Mouse (Mus musculus): ENCODE data around the gene Olfr323.

Olfr323 gene

GRCm38 (mm10) chr11:58630401-58630800 is at the start of gene Olfr323:
Gene Olfr323, minus strand, starts transcription at chr11:58630501.
- DNase-seq (ENCODE audit: low spot score), result no peak

- no peak for DNase-seq (ENCODE audit: low spot score)
Measured at GRCm38 (mm10) chr11:58671825-58672224, 41.5 kb upstream of the Olfr323 start.

- no peak for DNase-seq (ENCODE audit: low spot score)
Measured at GRCm38 (mm10) chr11:58669252-58669651, 39.0 kb upstream of the Olfr323 start.

GRCm38 (mm10) chr11:58658596-58658995 is 28.3 kb upstream of the Olfr323 start, which contains the start of gene Olfr322:
Gene Olfr322, plus strand, starts transcription at chr11:58658782.
- DNase-seq (ENCODE audit: low spot score), result no peak

- no peak for DNase-seq (ENCODE audit: low spot score)
Measured at GRCm38 (mm10) chr11:58655151-58655550, 24.9 kb upstream of the Olfr323 start.

GRCm38 (mm10) chr11:58643350-58643749 is 13.0 kb upstream of the Olfr323 start:
- DNase-seq (ENCODE audit: low spot score), result no peak

- no peak for DNase-seq (ENCODE audit: low spot score)
Measured at GRCm38 (mm10) chr11:58641638-58642358, 11.5 kb upstream of the Olfr323 start.

GRCm38 (mm10) chr11:58641057-58641456 is 10.8 kb upstream of the Olfr323 start:
- DNase-seq (ENCODE audit: low spot score), result no peak

GRCm38 (mm10) chr11:58640272-58640867 is 10.1 kb upstream of the Olfr323 start, which contains the start of gene Trim58:
Gene Trim58, plus strand, starts transcription at chr11:58640465.
- DNase-seq (ENCODE audit: low spot score), result no peak

GRCm38 (mm10) chr11:58638176-58638701 is 7.9 kb upstream of the Olfr323 start:
- DNase-seq (ENCODE audit: low spot score), result no peak

GRCm38 (mm10) chr11:58636376-58636977 is 6.2 kb upstream of the Olfr323 start:
- peak; percentile 32 for DNase-seq (ENCODE audit: low spot score)

- DNase-seq (ENCODE audit: low spot score), result no peak
Measured at GRCm38 (mm10) chr11:58634878-58635277, 4.6 kb upstream of the Olfr323 start.

- no peak for DNase-seq (ENCODE audit: low spot score)
Measured at GRCm38 (mm10) chr11:58626146-58626545, 4.2 kb downstream of the Olfr323 start.

- no peak for DNase-seq (ENCODE audit: low spot score)
Measured at GRCm38 (mm10) chr11:58618793-58619192, 11.5 kb downstream of the Olfr323 start.

- no peak for DNase-seq (ENCODE audit: low spot score)
Measured at GRCm38 (mm10) chr11:58618369-58618768, 11.9 kb downstream of the Olfr323 start.

GRCm38 (mm10) chr11:58615975-58616374 is 14.3 kb downstream of the Olfr323 start, which contains the start of gene 2210407C18Rik:
Gene 2210407C18Rik, minus strand, starts transcription at chr11:58616075.
- no peak for DNase-seq (ENCODE audit: low spot score)

- no peak for DNase-seq (ENCODE audit: low spot score)
Measured at GRCm38 (mm10) chr11:58614526-58614925, 15.8 kb downstream of the Olfr323 start.

GRCm38 (mm10) chr11:58613359-58613758 is 16.9 kb downstream of the Olfr323 start:
- no peak for DNase-seq (ENCODE audit: low spot score)

GRCm38 (mm10) chr11:58607030-58607429 is 23.3 kb downstream of the Olfr323 start:
- no peak for DNase-seq (ENCODE audit: low spot score)

- no peak for DNase-seq (ENCODE audit: low spot score)
Measured at GRCm38 (mm10) chr11:58606177-58606919, 24.0 kb downstream of the Olfr323 start.

- no peak for DNase-seq (ENCODE audit: low spot score)
Measured at GRCm38 (mm10) chr11:58605228-58605627, 25.1 kb downstream of the Olfr323 start.

- no peak for DNase-seq (ENCODE audit: low spot score)
Measured at GRCm38 (mm10) chr11:58604688-58605087, 25.6 kb downstream of the Olfr323 start.
